Mouse (Mus musculus) right cerebral cortex, postnatal 25 days (tissue): Measurements from ENCODE around the gene Olfr1249.
"Not testable (repeated sequence)": the region's sequence is repeated elsewhere in the genome, so short reads cannot be mapped to it uniquely, and the experiment has no call there.

Experiments used
- DNase-seq: peaks from one replicate; pipeline ENCODE4 v3.0.0; 2022

The Olfr1249 gene

GRCm38 (mm10) chr2:89634883-89635282, at the start of gene Olfr1249:
Gene Olfr1249, minus strand, starts transcription at chr2:89634983.
- DNase-seq, result no peak

- no peak for DNase-seq
Observed at GRCm38 (mm10) chr2:89671836-89672235, 37.1 kb upstream of the Olfr1249 start, which contains the start of gene Olfr1251. Gene Olfr1251, minus strand, starts transcription at chr2:89671936.

- DNase-seq, result no peak
Observed at GRCm38 (mm10) chr2:89661367-89661766, 26.6 kb upstream of the Olfr1249 start, which contains the start of gene Olfr1250. Gene Olfr1250, minus strand, starts transcription at chr2:89661467.

GRCm38 (mm10) chr2:89618145-89618544, 16.6 kb downstream of the Olfr1249 start, which contains the start of gene Olfr1248:
Gene Olfr1248, minus strand, starts transcription at chr2:89618245.
- not testable (repeated sequence) for DNase-seq

GRCm38 (mm10) chr2:89614030-89614429, 20.8 kb downstream of the Olfr1249 start, which contains the start of gene Olfr1247:
Gene Olfr1247, minus strand, starts transcription at chr2:89614130.
- DNase-seq, result no peak

- no peak for DNase-seq
Observed at GRCm38 (mm10) chr2:89593057-89593456, 41.7 kb downstream of the Olfr1249 start, which contains the start of gene Olfr1246. Gene Olfr1246, minus strand, starts transcription at chr2:89593157.
